Mouse (Mus musculus): ENCODE measurements around the gene Ptcd2.
"Not testable (repeated sequence)": the region's sequence is repeated elsewhere in the genome, so short reads cannot be mapped to it uniquely, and the experiment has no call there.

The Ptcd2 gene

GRCm38 (mm10) chr13:99355861-99356260 is 11.4 kb upstream of the Ptcd2 start:
- DNase-seq (ENCODE audit: low read depth, low spot score): no peak

GRCm38 (mm10) chr13:99355072-99355471 is 10.6 kb upstream of the Ptcd2 start:
- no peak for DNase-seq (ENCODE audit: low read depth, low spot score)

GRCm38 (mm10) chr13:99353490-99353851 is 9.0 kb upstream of the Ptcd2 start:
- DNase-seq (ENCODE audit: low read depth, low spot score): no peak

GRCm38 (mm10) chr13:99352758-99353489 is 8.4 kb upstream of the Ptcd2 start:
- DNase-seq (ENCODE audit: low read depth, low spot score): peak; percentile 89

- no peak for DNase-seq (ENCODE audit: low read depth, low spot score)
Measured at GRCm38 (mm10) chr13:99351596-99351995, 7.1 kb upstream of the Ptcd2 start.

- no peak for DNase-seq (ENCODE audit: low read depth, low spot score)
Measured at GRCm38 (mm10) chr13:99351186-99351585, 6.7 kb upstream of the Ptcd2 start.

GRCm38 (mm10) chr13:99350009-99350408 is 5.5 kb upstream of the Ptcd2 start:
- DNase-seq (ENCODE audit: low read depth, low spot score): no peak

GRCm38 (mm10) chr13:99343876-99344598 is 468 bp downstream of the Ptcd2 start:
- DNase-seq (ENCODE audit: low read depth, low spot score): peak; percentile 8

GRCm38 (mm10) chr13:99341504-99341903 is 3.0 kb downstream of the Ptcd2 start:
- no peak for DNase-seq (ENCODE audit: low read depth, low spot score)

- no peak for DNase-seq (ENCODE audit: low read depth, low spot score)
Measured at GRCm38 (mm10) chr13:99337510-99337909, 7.0 kb downstream of the Ptcd2 start.

GRCm38 (mm10) chr13:99331255-99331654 is 13.2 kb downstream of the Ptcd2 start:
- DNase-seq (ENCODE audit: low read depth, low spot score): no peak

- DNase-seq (ENCODE audit: low read depth, low spot score): not testable (repeated sequence)
Measured at GRCm38 (mm10) chr13:99324337-99324685, 20.2 kb downstream of the Ptcd2 start.

- DNase-seq (ENCODE audit: low read depth, low spot score): no peak
Measured at GRCm38 (mm10) chr13:99323632-99324336, 20.7 kb downstream of the Ptcd2 start.

GRCm38 (mm10) chr13:99322915-99323314 is 21.6 kb downstream of the Ptcd2 start:
- DNase-seq (ENCODE audit: low read depth, low spot score): not testable (repeated sequence)

GRCm38 (mm10) chr13:99320453-99320852 is 24.1 kb downstream of the Ptcd2 start:
- no peak for DNase-seq (ENCODE audit: low read depth, low spot score)

GRCm38 (mm10) chr13:99317058-99317457 is 27.4 kb downstream of the Ptcd2 start:
- no peak for DNase-seq (ENCODE audit: low read depth, low spot score)

GRCm38 (mm10) chr13:99316366-99316765 is 28.1 kb downstream of the Ptcd2 start:
- no peak for DNase-seq (ENCODE audit: low read depth, low spot score)

GRCm38 (mm10) chr13:99314657-99315181 is 29.8 kb downstream of the Ptcd2 start:
- no peak for DNase-seq (ENCODE audit: low read depth, low spot score)

- DNase-seq (ENCODE audit: low read depth, low spot score): no peak
Measured at GRCm38 (mm10) chr13:99314098-99314497, 30.4 kb downstream of the Ptcd2 start.

GRCm38 (mm10) chr13:99308393-99308792 is 36.1 kb downstream of the Ptcd2 start:
- no peak for DNase-seq (ENCODE audit: low read depth, low spot score)

- no peak for DNase-seq (ENCODE audit: low read depth, low spot score)
Measured at GRCm38 (mm10) chr13:99307930-99308359, 36.6 kb downstream of the Ptcd2 start.

- no peak for DNase-seq (ENCODE audit: low read depth, low spot score)
Measured at GRCm38 (mm10) chr13:99306164-99306563, 38.3 kb downstream of the Ptcd2 start.
